Mouse (Mus musculus) urinary bladder, postnatal 36 days (tissue): ENCODE results near the gene Ythdf2.

Source experiments
- DNase-seq, 2 experiments: peaks; one replicate each; pipeline ENCODE4 v3.0.0; 2022; ENCODE audit warnings: low spot score in 2 of 2, mixed read lengths in 1 of 2

Gene Ythdf2

GRCm38 (mm10) chr4:132154877-132155670, 57.0 kb downstream of the Ythdf2 start:
- no peak for DNase-seq

- DNase-seq = no peak
Measured at GRCm38 (mm10) chr4:132151673-132152072, 60.4 kb downstream of the Ythdf2 start.

GRCm38 (mm10) chr4:132146201-132146600, 65.9 kb downstream of the Ythdf2 start:
- DNase-seq = no peak

- no peak for DNase-seq
Measured at GRCm38 (mm10) chr4:132145092-132145491, 67.0 kb downstream of the Ythdf2 start.

DNA sequence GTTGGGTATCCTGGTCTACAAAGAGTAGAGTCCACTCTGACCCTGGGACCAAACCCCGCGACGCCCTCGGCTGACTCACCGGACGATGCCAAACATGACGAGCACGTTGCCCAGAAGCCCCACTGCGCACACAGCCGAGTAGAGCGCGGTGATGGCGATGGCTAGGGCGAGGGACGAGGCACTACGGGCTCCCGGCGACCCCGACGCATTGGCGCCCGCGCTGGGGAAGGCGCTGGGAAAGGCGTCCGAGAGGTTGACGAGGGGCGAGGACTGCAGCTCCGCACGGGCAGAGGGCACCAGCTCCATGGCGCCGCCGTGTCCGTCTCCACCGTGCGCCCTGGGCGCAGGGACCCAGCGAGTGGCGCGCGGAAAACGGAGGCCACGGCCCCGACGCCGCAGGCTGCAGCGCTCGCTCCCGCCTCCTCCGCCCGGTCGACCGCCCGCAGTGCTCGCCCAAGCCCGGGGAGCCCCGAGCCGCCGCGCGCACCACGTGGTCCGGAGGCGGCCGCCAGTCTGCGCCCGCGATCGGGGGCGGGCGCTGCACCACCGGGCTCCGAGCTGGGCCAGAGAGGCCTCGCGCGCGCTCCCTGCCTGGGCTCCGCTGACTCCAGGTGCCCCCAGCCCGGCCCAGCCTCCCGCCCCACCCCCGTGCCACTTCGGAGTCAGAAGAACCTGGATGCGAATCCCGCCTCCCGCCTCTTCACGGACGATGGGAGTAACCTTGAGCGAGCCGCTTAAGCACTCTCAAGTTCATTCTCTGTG, 67.8 kb downstream of the Ythdf2 start, which contains the start of gene Oprd1:
Gene Oprd1 (minus strand): TSS at position 407 of the 762 bp plus-strand sequence.
- DNase-seq = no peak

- DNase-seq = no peak
Measured at GRCm38 (mm10) chr4:132138640-132139039, 73.5 kb downstream of the Ythdf2 start.

DNA sequence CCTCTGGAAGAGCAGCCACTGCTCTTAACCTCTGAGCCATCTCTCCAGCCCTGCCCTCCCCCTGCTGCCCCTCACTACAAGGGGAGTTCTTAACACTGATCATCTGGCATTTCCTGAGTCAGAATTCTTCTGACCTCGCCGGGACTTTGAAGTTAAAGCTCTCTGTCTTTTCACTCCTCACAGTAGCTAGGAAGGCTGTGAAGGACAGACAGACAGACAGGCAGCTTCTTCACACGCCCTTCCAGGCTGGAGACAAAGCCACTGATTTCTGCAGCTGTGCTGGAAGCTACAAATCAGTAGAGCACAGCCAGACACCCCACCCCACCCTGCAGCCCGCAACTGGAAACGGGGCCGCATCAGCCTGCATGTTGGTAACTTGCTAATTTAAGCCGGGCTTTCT, 75.1 kb downstream of the Ythdf2 start:
- no peak for DNase-seq
